Mouse (Mus musculus) limb, embryonic 14.5 days (tissue): ENCODE results near the gene Uggt1. TPM values are rescaled to one million over a fixed set of nuclear protein-coding genes. Genes with fewer than 3 reads are reported as not detected.

ENCODE experiments used
- ATAC-seq: fragments of 200-750 bp; cut with Nextera tagmentation; 2 replicates; pipeline ENCODE4 v1.8.0; 2017; ENCODE audit warnings: low read depth, moderate number of reproducible peaks, moderate TSS enrichment; ENCODE audit not compliant: low FRiP score
- DNase-seq: peaks from one replicate; pipeline ENCODE4 v3.0.0-alpha.2; 2015; ENCODE audit warnings: low spot score
- H3K27ac ChIP-seq: fragments of 300-500 bp; sonication (generic); replicated peaks from 2 replicates; pipeline ENCODE4 v1.5.1; 2014; ENCODE audit warnings: low read depth, mild to moderate bottlenecking, low read length, moderate library complexity, mixed read lengths
- H3K27me3 ChIP-seq: fragments of 300-500 bp; sonication (generic); 2 replicates; pipeline ENCODE4 v1.6.1; 2014; ENCODE audit warnings: low read length, mixed read lengths; ENCODE audit not compliant: control insufficient read depth, insufficient read depth
- H3K36me3 ChIP-seq: fragments of 300-500 bp; sonication (generic); 2 replicates; pipeline ENCODE4 v1.6.1; 2014; ENCODE audit warnings: mild to moderate bottlenecking, low read length, moderate library complexity, mixed read lengths; ENCODE audit not compliant: control insufficient read depth, insufficient read depth
- H3K4me1 ChIP-seq: fragments of 300-500 bp; sonication (generic); 2 replicates; pipeline ENCODE4 v1.6.1; 2014; ENCODE audit warnings: antibody characterized with exemption, low read length, mixed read lengths; ENCODE audit not compliant: control insufficient read depth, insufficient read depth
- H3K4me2 ChIP-seq: fragments of 300-500 bp; sonication (generic); replicated peaks from 2 replicates; pipeline ENCODE4 v1.6.1; 2014; ENCODE audit warnings: low read depth, mild to moderate bottlenecking, low read length, moderate library complexity; ENCODE audit not compliant: severe bottlenecking
- H3K4me3 ChIP-seq: fragments of 300-500 bp; sonication (generic); replicated peaks from 2 replicates; pipeline ENCODE4 v1.5.1; 2014; ENCODE audit warnings: low read length
- H3K9ac ChIP-seq: fragments of 300-500 bp; sonication (generic); 2 replicates; pipeline ENCODE4 v1.6.1; 2014; ENCODE audit warnings: mild to moderate bottlenecking, low read depth, low read length, moderate library complexity; ENCODE audit not compliant: severe bottlenecking
- H3K9me3 ChIP-seq: fragments of 300-500 bp; sonication (generic); 2 replicates; pipeline ENCODE4 v1.6.1; 2016; ENCODE audit warnings: low read length; ENCODE audit not compliant: control insufficient read depth
- POLR2A ChIP-seq: fragments of 200-500 bp; IDR thresholded peaks from 2 replicates; pipeline ENCODE4 v1.8.0; 2012; ENCODE audit warnings: inconsistent platforms, mild to moderate bottlenecking, moderate library complexity, borderline replicate concordance; ENCODE audit not compliant: insufficient read depth, insufficient read length; ENCODE audit errors: extremely low read depth
- WGBS: fragments of 180-500 bp; shearing (Covaris S2); extraction: QIAGEN DNeasy Blood & Tissue Kit; methylation state at CpG from one replicate; pipeline ENCODE4 v1.1.7; 2014; 5-methylcytosine and 5-hydroxymethylcytosine counted together
- polyA plus RNA-seq, 2 experiments: library from polyadenylated mRNA; depleted of rRNA in 1 of 2; stranded (reverse) in 1 of 2; unstranded in 1 of 2; fragments of >200 nt; fragmentation: Nextera tagmentation in 1 of 2; extraction: Ambion mirVana in 1 of 2; gene quantifications; 2 replicates each; pipeline versions ENCODE4 v1.2.1 to v1.2.3; 2012 to 2014

Uggt1 gene
- polyA plus RNA-seq (2012; rRNA removed) (28.2 and 30.8 TPM in 2 replicates), polyA plus RNA-seq (2014; fragmentation: Nextera tagmentation; extraction: Ambion mirVana) (72.0 and 74.3 TPM in 2 replicates)

- peak within 1 kb of the TSS; percentile 71 for H3K27ac ChIP-seq
- H3K27me3 ChIP-seq: no peaks in the 10 kb centered on the region
- no peaks in the 10 kb centered on the region for H3K9me3 ChIP-seq
- peak within 1 kb of the TSS; percentile 83 for H3K9ac ChIP-seq
- peak within 1 kb of the TSS; percentile 95 for H3K4me3 ChIP-seq
- peak; percentile 97 for DNase-seq
- H3K36me3 ChIP-seq: no peaks in the 10 kb centered on the region
- ATAC-seq: peak; percentile 97
- H3K4me1 ChIP-seq: peaks cover 8% of the 10 kb centered on the region
- WGBS: 3% methylated on average over 48 of the region's 49 CpGs
- peak within 1 kb of the TSS; percentile 74 for H3K4me2 ChIP-seq
- no peak for TF ChIP-seq POLR2A
These were observed at the start of gene Uggt1 for GRCm38 (mm10) chr1:36244058-36244827. Uggt1 (minus strand) TSS chr1:36244720.

- Histone ChIP-seq H3K27ac (no peak overlapping the region), H3K4me3 (no peak overlapping the region), H3K9me3 (no peaks in the 10 kb centered on the region), H3K4me2 (no peak overlapping the region), H3K4me1 (no peaks in the 10 kb centered on the region), H3K36me3 (no peaks in the 10 kb centered on the region), H3K9ac (no peak overlapping the region), H3K27me3 (no peaks in the 10 kb centered on the region)
- DNase-seq (no peak), ATAC-seq (no peak)
- TF ChIP-seq POLR2A: no peak
- WGBS: 85% methylated on average over 8 of the region's 8 CpGs
These were observed 49.0 kb upstream of the Uggt1 start for GRCm38 (mm10) chr1:36293470-36293869.

- Histone ChIP-seq H3K9ac (no peak overlapping the region), H3K4me2 (no peak overlapping the region), H3K27me3 (no peaks in the 10 kb centered on the region), H3K36me3 (no peaks in the 10 kb centered on the region), H3K4me3 (no peak overlapping the region), H3K27ac (no peak overlapping the region), H3K9me3 (no peaks in the 10 kb centered on the region), H3K4me1 (no peaks in the 10 kb centered on the region)
- ATAC-seq (no peak), DNase-seq (no peak)
- 86% methylated on average over 6 of the region's 6 CpGs for WGBS
- TF ChIP-seq POLR2A: no peak
These were observed 37.3 kb upstream of the Uggt1 start for GRCm38 (mm10) chr1:36281849-36282248.

GRCm38 (mm10) chr1:36280938-36281337 is 36.4 kb upstream of the Uggt1 start:
- Histone ChIP-seq H3K36me3 (no peaks in the 10 kb centered on the region), H3K4me1 (no peaks in the 10 kb centered on the region), H3K9me3 (no peaks in the 10 kb centered on the region), H3K27ac (no peak overlapping the region), H3K9ac (no peak overlapping the region), H3K4me3 (no peak overlapping the region), H3K4me2 (no peak overlapping the region), H3K27me3 (no peaks in the 10 kb centered on the region)
- 85% methylated on average over 3 of the region's 3 CpGs for WGBS
- DNase-seq (no peak), ATAC-seq (no peak)
- no peak for TF ChIP-seq POLR2A

GRCm38 (mm10) chr1:36279202-36279601 is 34.7 kb upstream of the Uggt1 start:
- DNase-seq (peak; percentile 72), ATAC-seq (peak; percentile 50; the same call in 1 of the 2 replicates)
- Histone ChIP-seq H3K9ac (no peak overlapping the region), H3K4me2 (no peak overlapping the region), H3K4me3 (no peak overlapping the region), H3K36me3 (no peaks in the 10 kb centered on the region), H3K4me1 (no peaks in the 10 kb centered on the region), H3K27me3 (no peaks in the 10 kb centered on the region), H3K9me3 (no peaks in the 10 kb centered on the region), H3K27ac (no peak overlapping the region)
- 17% methylated on average over 3 of the region's 3 CpGs for WGBS
- TF ChIP-seq POLR2A: no peak
